Mouse (Mus musculus) C2C12 (cell line): ENCODE measurements around the gene Mrs2.

ENCODE experiments used
- CEBPB ChIP-seq: IDR thresholded peaks from one replicate; pipeline ENCODE4 v1.6.1; 2011; ENCODE audit warnings: low read depth, mild to moderate bottlenecking, control low read depth, moderate library complexity
- CTCF ChIP-seq: IDR thresholded peaks from one replicate; pipeline ENCODE4 v1.5.1; 2011; ENCODE audit not compliant: control insufficient read depth, insufficient read depth, insufficient read length
- FOSL1 ChIP-seq: IDR thresholded peaks from one replicate; pipeline ENCODE4 v1.8.0; 2011; ENCODE audit warnings: mild to moderate bottlenecking, low read length; ENCODE audit not compliant: poor library complexity, insufficient read depth, severe bottlenecking
- MAX ChIP-seq: IDR thresholded peaks from one replicate; pipeline ENCODE4 v1.6.1; 2011; ENCODE audit warnings: mild to moderate bottlenecking, control low read depth
- MYOD1 ChIP-seq: IDR thresholded peaks from one replicate; pipeline ENCODE4 v1.6.1; 2011; ENCODE audit warnings: low read depth; ENCODE audit not compliant: control insufficient read depth, insufficient read length
- MYOG ChIP-seq: IDR thresholded peaks from one replicate; pipeline ENCODE4 v1.6.1; 2011; ENCODE audit not compliant: control insufficient read depth, insufficient read length; ENCODE audit errors: extremely low read depth
- USF1 ChIP-seq: IDR thresholded peaks from one replicate; pipeline ENCODE4 v1.6.1; 2011; ENCODE audit warnings: low read depth, mild to moderate bottlenecking, control low read depth, moderate library complexity

DNA sequence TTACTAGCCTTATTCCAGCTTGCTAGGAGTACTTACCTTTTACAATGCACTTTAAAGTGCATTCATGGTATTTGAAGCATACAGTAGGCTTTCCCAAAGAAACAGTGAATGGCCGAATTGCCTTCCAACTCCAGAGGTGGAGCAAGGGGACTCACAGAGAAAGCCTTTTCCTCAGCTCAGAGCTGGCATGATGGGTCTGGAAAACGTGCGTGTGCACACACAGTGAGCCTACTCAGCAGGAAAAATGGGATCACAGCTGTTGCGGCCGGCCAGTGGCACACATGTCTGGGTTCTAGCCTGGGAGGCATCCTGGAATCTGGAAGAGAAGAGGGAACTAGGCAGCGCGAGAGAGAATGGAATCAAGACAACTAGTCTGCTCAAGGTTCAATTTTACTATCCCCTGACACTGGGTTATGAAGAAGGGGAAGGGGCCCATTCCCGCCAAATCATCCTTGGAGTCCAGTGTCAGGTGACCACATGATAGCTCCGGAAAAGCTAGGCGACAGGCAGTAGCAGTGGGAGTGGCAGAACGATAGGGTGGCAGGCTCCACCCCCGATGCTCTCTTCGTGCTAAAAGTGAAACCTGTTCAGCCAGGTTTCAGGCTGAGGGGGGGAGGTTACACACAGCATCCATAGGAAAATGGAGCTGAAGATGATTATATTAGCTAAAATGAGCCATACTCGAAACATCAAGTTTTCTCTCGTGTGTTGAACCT is 54.9 kb downstream of the Mrs2 start:
- TF ChIP-seq CEBPB = no peak
- TF ChIP-seq CTCF = no peak
- TF ChIP-seq MYOG = no peak
- peak; percentile 25 for TF ChIP-seq USF1
- no peak for TF ChIP-seq MYOD1
- no peak for TF ChIP-seq MAX
- TF ChIP-seq FOSL1 = no peak
